Mouse (Mus musculus) stomach, embryonic 14.5 days (tissue): ENCODE measurements at regions not wholly inside any gene's neighbourhood (a gene's known extent, or its start where the extent isn't known, plus 50 kb on each side); places are given as distances from the start of the nearest gene placed in this dataset.

ENCODE experiments used
- ATAC-seq: fragments of 200-750 bp; cut with Nextera tagmentation; 2 replicates; pipeline ENCODE4 v1.8.0; 2017; ENCODE audit warnings: low read depth, moderate TSS enrichment; ENCODE audit not compliant: insufficient number of reproducible peaks, insufficient read depth, low FRiP score
- H3K27ac ChIP-seq: fragments of 300-500 bp; sonication (generic); 2 replicates; pipeline ENCODE4 v1.5.1; 2014; ENCODE audit warnings: mild to moderate bottlenecking, low read length, moderate library complexity, mixed read lengths
- H3K27me3 ChIP-seq: fragments of 300-500 bp; sonication (generic); 2 replicates; pipeline ENCODE4 v1.6.1; 2014; ENCODE audit warnings: low read length, control low read depth, mixed read lengths; ENCODE audit not compliant: control insufficient read depth, insufficient read depth
- H3K36me3 ChIP-seq: fragments of 300-500 bp; sonication (generic); 2 replicates; pipeline ENCODE4 v1.6.1; 2014; ENCODE audit warnings: mild to moderate bottlenecking, control low read depth, low read length, moderate library complexity, mixed read lengths; ENCODE audit not compliant: control insufficient read depth, insufficient read depth
- H3K4me1 ChIP-seq: fragments of 300-500 bp; sonication (generic); 2 replicates; pipeline ENCODE4 v1.6.1; 2014; ENCODE audit warnings: low read length, control low read depth, mixed read lengths; ENCODE audit not compliant: control insufficient read depth, insufficient read depth
- H3K4me2 ChIP-seq: fragments of 300-500 bp; sonication (generic); replicated peaks from 2 replicates; pipeline ENCODE4 v1.6.1; 2014; ENCODE audit warnings: low read depth, low read length, control low read depth
- H3K4me3 ChIP-seq: fragments of 300-500 bp; sonication (generic); 2 replicates; pipeline ENCODE4 v1.5.1; 2014; ENCODE audit warnings: low read depth, low read length, control low read depth
- H3K9ac ChIP-seq: fragments of 300-500 bp; sonication (generic); replicated peaks from 2 replicates; pipeline ENCODE4 v1.6.1; 2014; ENCODE audit warnings: low read depth, mild to moderate bottlenecking, control low read depth, low read length, moderate library complexity, mixed read lengths
- H3K9me3 ChIP-seq: fragments of 300-500 bp; sonication (generic); 2 replicates; pipeline ENCODE4 v1.6.1; 2016; ENCODE audit warnings: low read depth, low read length, control low read depth; ENCODE audit not compliant: control insufficient read depth
- WGBS: fragments of 180-500 bp; shearing (Covaris S2); extraction: QIAGEN DNeasy Blood & Tissue Kit; methylation state at CpG from one replicate; pipeline ENCODE4 v1.1.7; 2014; 5-methylcytosine and 5-hydroxymethylcytosine counted together

- whole genome bisulfite sequencing: 78% methylated on average over 3 of the region's 3 CpGs
- ATAC-seq: no peak
- Histone ChIP-seq H3K27me3 (no peaks in the 10 kb centered on the region), H3K4me1 (no peaks in the 10 kb centered on the region), H3K27ac (no peak overlapping the region), H3K9me3 (no peaks in the 10 kb centered on the region), H3K4me3 (no peak overlapping the region), H3K36me3 (no peaks in the 10 kb centered on the region), H3K9ac (no peak overlapping the region), H3K4me2 (no peak overlapping the region)
These were observed 101.6 kb downstream of the Slc25a24 start for GRCm38 (mm10) chr3:109224526-109224925.

GRCm38 (mm10) chr3:109234275-109234674 is 106.2 kb upstream of the Vav3 start:
- Histone ChIP-seq H3K9me3 (no peaks in the 10 kb centered on the region), H3K4me1 (no peaks in the 10 kb centered on the region), H3K27ac (no peak overlapping the region), H3K9ac (no peak overlapping the region), H3K4me2 (no peak overlapping the region), H3K36me3 (no peaks in the 10 kb centered on the region), H3K27me3 (no peaks in the 10 kb centered on the region), H3K4me3 (no peak overlapping the region)
- 42% methylated on average over 4 of the region's 4 CpGs for WGBS
- ATAC-seq: no peak

- ATAC-seq: no peak
- H3K27me3 ChIP-seq: no peaks in the 10 kb centered on the region
- 76% methylated on average over 5 of the region's 5 CpGs for WGBS
- H3K4me3 ChIP-seq: no peak overlapping the region
- no peak overlapping the region for H3K27ac ChIP-seq
- H3K4me1 ChIP-seq: no peaks in the 10 kb centered on the region
- H3K36me3 ChIP-seq: no peaks in the 10 kb centered on the region
- H3K9ac ChIP-seq: no peak overlapping the region
- H3K4me2 ChIP-seq: no peak overlapping the region
- no peaks in the 10 kb centered on the region for H3K9me3 ChIP-seq
These were observed 103.5 kb upstream of the Vav3 start for GRCm38 (mm10) chr3:109236918-109237317.

- Histone ChIP-seq H3K27ac (no peak overlapping the region), H3K36me3 (no peaks in the 10 kb centered on the region), H3K4me1 (no peaks in the 10 kb centered on the region), H3K9ac (no peak overlapping the region), H3K9me3 (peaks cover 4% of the 10 kb centered on the region; the same call in 1 of the 2 replicates), H3K27me3 (no peaks in the 10 kb centered on the region), H3K4me3 (no peak overlapping the region), H3K4me2 (no peak overlapping the region)
- WGBS: 90% methylated on average over 1 of the region's 1 CpGs
- no peak for ATAC-seq
These were observed 97.0 kb upstream of the Vav3 start for GRCm38 (mm10) chr3:109243491-109243890.

- H3K9me3 ChIP-seq: peaks cover 4% of the 10 kb centered on the region; the same call in 1 of the 2 replicates
- no peaks in the 10 kb centered on the region for H3K27me3 ChIP-seq
- H3K9ac ChIP-seq: no peak overlapping the region
- WGBS: 41% methylated on average over 1 of the region's 1 CpGs
- no peaks in the 10 kb centered on the region for H3K36me3 ChIP-seq
- H3K27ac ChIP-seq: no peak overlapping the region
- no peak overlapping the region for H3K4me2 ChIP-seq
- no peaks in the 10 kb centered on the region for H3K4me1 ChIP-seq
- ATAC-seq: no peak
- H3K4me3 ChIP-seq: no peak overlapping the region
These were observed 91.7 kb upstream of the Vav3 start for GRCm38 (mm10) chr3:109248801-109249200.

- 56% methylated on average over 1 of the region's 1 CpGs for WGBS
- no peak overlapping the region for H3K4me3 ChIP-seq
- no peaks in the 10 kb centered on the region for H3K4me1 ChIP-seq
- H3K4me2 ChIP-seq: no peak overlapping the region
- no peak overlapping the region for H3K9ac ChIP-seq
- peaks cover 4% of the 10 kb centered on the region; the same call in 1 of the 2 replicates for H3K9me3 ChIP-seq
- H3K27me3 ChIP-seq: no peaks in the 10 kb centered on the region
- ATAC-seq: no peak
- no peak overlapping the region for H3K27ac ChIP-seq
- no peaks in the 10 kb centered on the region for H3K36me3 ChIP-seq
These were observed 91.1 kb upstream of the Vav3 start for GRCm38 (mm10) chr3:109249359-109249758.

GRCm38 (mm10) chr3:109249989-109250388 is 90.5 kb upstream of the Vav3 start:
- Histone ChIP-seq H3K9ac (no peak overlapping the region), H3K9me3 (no peaks in the 10 kb centered on the region), H3K4me1 (no peaks in the 10 kb centered on the region), H3K4me2 (no peak overlapping the region), H3K36me3 (no peaks in the 10 kb centered on the region), H3K27me3 (no peaks in the 10 kb centered on the region), H3K4me3 (no peak overlapping the region), H3K27ac (no peak overlapping the region)
- WGBS: 83% methylated on average over 2 of the region's 2 CpGs
- no peak for ATAC-seq

- no peak overlapping the region for H3K4me3 ChIP-seq
- ATAC-seq: no peak
- H3K9me3 ChIP-seq: no peaks in the 10 kb centered on the region
- no peak overlapping the region for H3K27ac ChIP-seq
- no peak overlapping the region for H3K9ac ChIP-seq
- H3K36me3 ChIP-seq: no peaks in the 10 kb centered on the region
- no peaks in the 10 kb centered on the region for H3K4me1 ChIP-seq
- WGBS: 46% methylated on average over 1 of the region's 1 CpGs
- no peaks in the 10 kb centered on the region for H3K27me3 ChIP-seq
- no peak overlapping the region for H3K4me2 ChIP-seq
These were observed 88.7 kb upstream of the Vav3 start for GRCm38 (mm10) chr3:109251716-109252115.

GRCm38 (mm10) chr3:109254001-109254630 is 86.3 kb upstream of the Vav3 start:
- Histone ChIP-seq H3K4me1 (no peaks in the 10 kb centered on the region), H3K36me3 (no peaks in the 10 kb centered on the region), H3K27me3 (no peaks in the 10 kb centered on the region), H3K4me2 (no peak overlapping the region), H3K9me3 (no peaks in the 10 kb centered on the region), H3K4me3 (no peak overlapping the region), H3K9ac (no peak overlapping the region), H3K27ac (no peak overlapping the region)
- 84% methylated on average over 9 of the region's 9 CpGs for WGBS
- ATAC-seq: no peak
